Mouse (Mus musculus): Measurements from ENCODE around the gene Prkg1.

- TF ChIP-seq CTCF (IDR thresholded peaks at IDR 0.05; ENCODE audit: borderline replicate concordance, insufficient read depth, low read depth, low read length): no peak
- no peak for TF ChIP-seq POLR2A (IDR thresholded peaks at IDR 0.05; ENCODE audit: borderline replicate concordance, insufficient read depth, low read length)
Observed at GRCm38 (mm10) chr19:31065206-31065781, 699.5 kb downstream of the Prkg1 start.

All from cerebellum, adult 2 months (tissue).